8 mouse cellular contexts compared by ENCODE assay signal in the genomic region with DNA sequence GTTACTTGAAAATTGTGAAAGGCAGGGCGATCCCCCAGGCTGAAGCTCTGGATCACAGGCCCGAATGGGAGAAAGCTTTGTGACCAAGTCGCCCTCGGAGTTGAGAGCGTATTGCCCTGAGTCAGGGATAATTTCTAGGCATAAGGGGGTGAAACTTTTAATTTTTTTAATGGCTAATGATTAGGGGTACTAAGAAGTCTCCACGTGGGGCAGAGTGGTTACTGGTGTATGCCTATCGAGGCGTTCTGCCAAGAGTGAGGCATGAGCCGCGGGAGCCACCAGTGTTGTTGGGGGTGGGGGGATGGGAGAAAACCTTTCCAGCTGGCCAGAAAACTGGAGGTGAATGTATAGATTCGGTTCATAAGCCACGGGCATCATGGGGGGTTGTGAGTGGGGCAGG. TPM values are rescaled to one million over a fixed set of nuclear protein-coding genes. Genes with fewer than 3 reads are reported as not detected.
DNase-seq lines count a peak whose midpoint lies in the region; ATAC-seq lines count a peak whose summit lies in the region.

No protein-coding gene starts in this region.

- H3K4me1 ChIP-seq in intestine, embryonic 15.5 days (replicated peaks) = peaks cover 34% of the 10 kb centered on the region
- H3K4me1 ChIP-seq in midbrain, embryonic 15.5 days = peaks cover 18% of the 10 kb centered on the region

- H3K27ac ChIP-seq in intestine, embryonic 15.5 days = peak overlapping the region; percentile 85
- peak overlapping the region; percentile 77 for H3K27ac ChIP-seq in midbrain, embryonic 15.5 days

- H3K4me3 ChIP-seq in intestine, embryonic 15.5 days (replicated peaks) = peak overlapping the region; percentile 84
- H3K4me3 ChIP-seq in midbrain, embryonic 15.5 days = peak overlapping the region; percentile 82

- DNase-seq in cerebellum, adult 18-20 months = peak; percentile 23 to 26
- no peak for DNase-seq in cerebellum, adult 9-11 months
- peak; percentile 28 for DNase-seq in thymus, postnatal 4 days
- no peak for DNase-seq in thymus, postnatal 0 days (ENCODE audit: low spot score)
- DNase-seq in natural killer cell, adult 2 months (ENCODE audit: low spot score in 2 of 2) = no peak
- no peak for DNase-seq in left cerebral cortex, adult 8-10 months (ENCODE audit: low spot score in 2 of 2)

- H3K27me3 ChIP-seq in intestine, embryonic 15.5 days (replicated peaks) = no peaks in the 10 kb centered on the region
- no peaks in the 10 kb centered on the region for H3K27me3 ChIP-seq in midbrain, embryonic 15.5 days (replicated peaks)

- no peak for ATAC-seq in intestine, embryonic 15.5 days
- ATAC-seq in midbrain, embryonic 15.5 days (replicated peaks) = no peak

- peak overlapping the region; percentile 82 for H3K9ac ChIP-seq in intestine, embryonic 15.5 days
- peak overlapping the region; percentile 76 for H3K9ac ChIP-seq in midbrain, embryonic 15.5 days

- 1% methylated on average over 12 of the region's 12 CpGs for WGBS in intestine, embryonic 15.5 days
- WGBS in midbrain, embryonic 15.5 days = 2% methylated on average over 12 of the region's 12 CpGs

- no peaks in the 10 kb centered on the region for H3K9me3 ChIP-seq in intestine, embryonic 15.5 days
- no peaks in the 10 kb centered on the region for H3K9me3 ChIP-seq in midbrain, embryonic 15.5 days

- peak overlapping the region; percentile 85 for H3K4me2 ChIP-seq in intestine, embryonic 15.5 days (replicated peaks)
- peak overlapping the region; percentile 86 for H3K4me2 ChIP-seq in midbrain, embryonic 15.5 days

- no peaks in the 10 kb centered on the region for H3K36me3 ChIP-seq in intestine, embryonic 15.5 days
- no peaks in the 10 kb centered on the region for H3K36me3 ChIP-seq in midbrain, embryonic 15.5 days (replicated peaks)

RNA-seq across cellular contexts. Expression of gene Ak2, which starts 1.9 kb away (rescaled TPM):
- 208 and 209 TPM in 2 replicates for polyA plus RNA-seq in thymus, postnatal 0 days (2015; fragmentation: Nextera tagmentation; extraction: Ambion mirVana)
- 297 and 298 TPM in 2 replicates for polyA plus RNA-seq in intestine, embryonic 15.5 days (2015; fragmentation: Nextera tagmentation; extraction: Ambion mirVana)
- polyA plus RNA-seq in midbrain, embryonic 15.5 days (2015; fragmentation: Nextera tagmentation; extraction: Ambion mirVana) = 82.4 and 83.2 TPM in 2 replicates
- total RNA-seq in left cerebral cortex, adult 8-10 months (2022) = 10 to 100 TPM; 23.4 to 28.1 (median 25.2) TPM

RNA-seq across cellular contexts. Expression of gene Azin2, which starts 31.4 kb away (rescaled TPM):
- 7.1 and 9.2 TPM in 2 replicates for polyA plus RNA-seq in thymus, postnatal 0 days (2015; fragmentation: Nextera tagmentation; extraction: Ambion mirVana)
- 12.9 and 13.3 TPM in 2 replicates for polyA plus RNA-seq in intestine, embryonic 15.5 days (2015; fragmentation: Nextera tagmentation; extraction: Ambion mirVana)
- 19.1 and 23.2 TPM in 2 replicates for polyA plus RNA-seq in midbrain, embryonic 15.5 days (2015; fragmentation: Nextera tagmentation; extraction: Ambion mirVana)
- total RNA-seq in left cerebral cortex, adult 8-10 months (2022) = 10 to 100 TPM; 48.2 to 54.6 (median 49.8) TPM

Comparison
In these comparisons a context has a peak if more than half of its experiments do, and no peak if none do; other contexts are left out.
1. DNase-seq: peak in cerebellum, adult 18-20 months (2 of 2) and thymus, postnatal 4 days (single experiment); none in cerebellum, adult 9-11 months (single experiment), thymus, postnatal 0 days (single experiment), natural killer cell, adult 2 months (0 of 2) and left cerebral cortex, adult 8-10 months (0 of 2).